Mouse (Mus musculus) spleen, postnatal 36 days (tissue): ENCODE measurements around the gene Slamf9.

Experiments used
- DNase-seq, 2 experiments: peaks; one replicate each; pipeline ENCODE4 v3.0.0; 2022; ENCODE audit warnings: low spot score in 2 of 2, mixed read lengths in 1 of 2

The Slamf9 gene

GRCm38 (mm10) chr1:172462534-172462933 is 12.6 kb upstream of the Slamf9 start:
- DNase-seq: no peak

DNA sequence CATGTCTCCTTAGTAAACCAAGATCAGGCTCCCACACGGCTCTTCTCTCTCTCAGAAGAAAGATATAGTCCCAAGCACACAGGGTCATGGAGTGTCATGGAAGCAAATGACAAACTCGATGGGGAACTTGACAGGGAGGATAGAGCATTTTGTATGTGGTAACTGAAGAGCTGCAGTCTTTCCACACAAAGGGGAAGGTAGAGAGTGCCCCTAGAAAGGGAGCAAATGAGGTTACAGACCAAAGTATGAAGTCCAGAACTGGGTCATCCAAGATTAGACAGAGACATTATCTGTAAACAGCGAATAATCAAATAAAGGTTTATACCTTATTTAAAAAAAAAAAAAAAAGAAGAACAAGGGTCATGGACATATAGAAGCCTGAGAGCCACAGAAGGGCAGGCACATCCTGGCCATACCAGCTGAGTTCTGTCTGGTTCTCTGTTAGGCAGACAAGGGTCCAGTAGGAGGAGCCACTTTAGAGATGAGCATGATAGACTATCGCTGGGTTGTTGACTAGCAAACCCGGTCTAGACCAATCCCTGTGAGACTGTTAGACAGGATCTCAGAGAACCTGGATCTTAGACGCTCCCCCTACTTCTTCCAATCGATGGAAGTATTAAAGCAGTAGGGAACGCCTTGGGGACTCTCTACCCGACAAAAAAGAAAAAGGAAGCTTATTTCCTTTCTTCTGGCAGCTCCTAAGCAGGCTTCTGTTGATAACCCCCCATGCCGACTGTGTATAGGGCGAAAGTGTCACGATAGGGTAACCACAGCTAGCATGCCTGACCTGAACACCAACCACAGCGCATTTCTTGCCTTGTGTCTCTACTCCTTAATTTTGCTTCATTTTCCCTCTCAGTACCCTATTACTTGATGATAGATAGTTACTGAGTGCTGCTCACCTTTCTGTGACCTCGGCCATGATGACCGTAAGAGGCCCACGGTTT is 11.5 kb upstream of the Slamf9 start:
- DNase-seq: no peak

GRCm38 (mm10) chr1:172468301-172468877 is 6.8 kb upstream of the Slamf9 start:
- DNase-seq: no peak

GRCm38 (mm10) chr1:172469373-172469772 is 5.8 kb upstream of the Slamf9 start:
- DNase-seq: no peak

GRCm38 (mm10) chr1:172469810-172470448 is 5.2 kb upstream of the Slamf9 start:
- DNase-seq: no peak

DNA sequence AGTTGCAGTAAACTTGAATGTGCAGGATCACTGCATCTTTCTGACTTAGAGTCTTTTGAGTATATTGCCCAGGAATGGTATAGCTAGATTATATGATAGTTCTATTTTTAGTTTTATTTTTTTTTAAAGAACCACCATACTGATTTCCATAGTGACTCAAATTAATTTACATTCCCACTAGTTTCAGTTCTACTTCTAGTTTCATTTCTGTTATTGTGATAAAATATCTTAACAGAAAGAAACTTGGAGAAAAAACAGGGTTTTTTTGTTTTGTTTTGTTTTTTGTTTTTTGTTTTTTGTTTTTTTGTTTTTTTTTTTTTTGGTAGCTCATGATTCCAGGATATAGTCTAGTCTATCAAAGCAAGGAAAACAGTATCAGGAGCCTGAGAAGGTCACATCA is 2.2 kb upstream of the Slamf9 start:
- DNase-seq: no peak

DNA sequence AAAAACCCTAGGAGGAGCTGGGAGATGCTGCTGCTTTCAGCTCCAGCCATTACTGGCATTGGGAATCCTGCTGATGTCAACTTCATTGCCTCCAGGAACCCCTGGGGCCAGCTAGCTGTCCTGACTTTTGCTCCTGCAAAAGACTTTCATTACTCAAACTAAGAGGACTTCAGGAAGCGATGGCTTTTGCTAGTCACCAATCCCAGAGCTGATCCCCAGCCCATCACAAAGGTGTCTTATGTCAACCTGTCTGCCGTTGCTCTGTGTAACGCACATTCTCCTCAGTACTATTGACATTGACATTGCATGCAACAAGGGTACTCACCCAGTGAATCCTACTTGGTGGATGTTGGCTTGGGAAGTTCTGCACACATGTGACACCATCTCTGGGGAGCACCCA is 962 bp upstream of the Slamf9 start:
- no peak for DNase-seq

DNA sequence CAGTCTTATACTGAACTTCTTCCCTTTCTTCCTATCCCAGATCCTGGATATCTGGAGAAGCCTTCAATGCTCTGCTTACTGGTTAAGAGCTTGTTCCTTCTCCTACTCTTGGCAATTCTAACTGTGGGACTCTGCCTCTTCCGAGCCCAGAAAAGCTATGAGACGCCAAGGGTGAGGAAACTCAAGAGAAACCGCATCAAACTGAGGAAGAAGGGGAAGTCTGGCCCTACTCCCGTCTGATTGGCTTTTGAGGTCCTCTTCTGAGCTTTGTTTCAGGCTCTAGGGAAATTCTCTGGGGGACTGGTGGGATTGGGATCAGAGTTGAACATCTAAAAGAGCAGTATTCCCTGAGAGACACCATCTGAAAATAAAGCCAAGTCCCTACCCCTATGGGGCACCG is 2.9 kb downstream of the Slamf9 start:
- no peak for DNase-seq

DNA sequence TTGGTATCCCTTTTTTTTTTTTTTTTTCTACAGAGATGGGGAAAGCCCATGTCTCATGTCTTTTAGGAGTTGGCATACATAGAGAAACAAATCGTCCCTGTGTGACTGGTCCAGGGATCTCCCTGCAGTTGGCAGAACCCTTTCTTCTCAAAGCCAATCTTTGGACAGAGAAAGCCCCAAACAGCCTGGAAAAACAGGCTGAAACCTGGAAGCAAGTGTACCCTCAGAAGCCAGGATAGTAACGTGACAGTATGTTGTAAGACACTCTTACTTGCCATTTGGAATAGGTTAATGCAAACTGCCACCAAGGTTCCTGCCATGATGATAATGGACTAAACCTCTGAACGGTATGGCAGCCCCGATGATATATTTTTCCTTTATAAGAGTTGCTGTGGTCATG is 5.2 kb downstream of the Slamf9 start:
- DNase-seq: no peak

DNA sequence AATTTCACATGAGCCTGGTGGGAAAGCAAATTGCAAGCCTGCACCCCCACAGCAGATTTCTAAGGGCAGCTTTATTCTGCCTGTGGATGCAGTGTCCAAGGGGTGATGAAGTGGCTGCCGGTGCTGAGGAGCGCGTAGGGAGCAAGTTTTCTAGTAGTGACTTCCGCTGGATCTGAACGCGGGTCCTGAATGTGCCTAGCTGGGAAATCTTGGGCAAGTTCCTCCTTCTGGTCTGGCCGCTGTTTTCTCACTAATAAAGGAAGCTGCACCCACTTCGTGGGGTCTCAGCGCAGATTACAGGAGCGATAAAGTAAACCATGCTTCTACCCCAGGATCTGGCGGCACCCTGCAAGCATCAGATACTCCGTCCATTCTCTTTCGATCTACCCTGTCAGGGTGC is 6.0 kb downstream of the Slamf9 start:
- DNase-seq: no peak

- DNase-seq: peak; percentile 92 to 94
These were observed 6.6 kb downstream of the Slamf9 start, which contains the start of gene Igsf9 for GRCm38 (mm10) chr1:172481540-172482280. Gene Igsf9 (plus strand): TSS chr1:172481788.

DNA sequence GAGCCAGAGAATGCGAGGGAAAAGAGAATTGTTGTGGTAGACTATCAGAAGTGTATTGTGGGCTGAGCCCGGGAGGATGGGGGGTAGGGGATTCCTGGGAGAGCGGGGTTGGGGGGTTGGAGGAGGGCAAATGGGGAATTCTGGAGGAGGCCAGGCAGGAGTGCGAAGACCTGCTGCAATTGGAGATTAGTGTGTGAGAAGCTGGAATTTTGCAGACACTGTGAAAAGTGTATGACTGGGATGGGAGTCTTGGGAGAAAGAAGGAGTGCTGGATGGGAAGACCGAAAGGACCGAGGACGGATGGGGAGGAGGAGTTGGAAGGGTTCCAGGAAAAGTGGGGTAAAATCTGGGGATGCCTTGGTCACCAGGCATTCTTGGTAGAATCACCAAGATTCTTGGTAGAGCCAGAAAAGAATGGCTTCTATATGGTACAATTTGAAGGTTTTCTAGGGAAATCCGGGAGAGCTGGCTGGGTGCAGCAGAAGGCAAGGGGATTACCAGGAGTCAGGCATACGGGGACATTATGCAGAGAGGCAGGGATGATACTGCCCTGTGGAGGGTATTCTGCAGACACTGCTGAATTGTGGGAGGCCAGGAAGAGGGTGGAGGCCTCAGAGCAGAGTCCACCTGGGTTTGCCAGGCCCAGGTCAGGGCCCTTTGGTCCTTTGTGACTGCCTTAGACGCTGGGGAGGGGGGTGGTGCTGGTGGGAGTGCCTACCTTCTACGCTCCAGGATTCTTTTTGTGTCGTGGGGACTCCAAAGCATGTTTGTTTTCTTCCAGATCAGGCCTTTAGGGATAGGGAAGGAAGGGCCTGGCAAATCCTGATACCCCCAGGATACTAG is 7.6 kb downstream of the Slamf9 start:
- no peak for DNase-seq

DNA sequence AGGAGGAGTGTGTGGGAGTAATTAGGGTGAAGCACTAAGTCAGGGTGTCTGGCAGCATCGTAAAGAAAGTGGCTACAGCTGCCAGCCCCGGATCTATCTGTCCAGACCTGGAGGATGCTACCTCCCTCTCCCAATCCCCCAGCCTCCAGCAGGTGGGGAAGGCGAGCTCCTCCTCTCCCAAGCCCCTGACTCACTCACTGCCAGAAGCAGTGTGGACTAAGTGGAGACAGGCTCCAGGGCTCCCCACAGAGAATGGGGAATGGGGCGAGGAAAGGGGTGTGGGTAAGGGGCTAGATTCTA is 8.2 kb downstream of the Slamf9 start:
- DNase-seq: no peak

DNA sequence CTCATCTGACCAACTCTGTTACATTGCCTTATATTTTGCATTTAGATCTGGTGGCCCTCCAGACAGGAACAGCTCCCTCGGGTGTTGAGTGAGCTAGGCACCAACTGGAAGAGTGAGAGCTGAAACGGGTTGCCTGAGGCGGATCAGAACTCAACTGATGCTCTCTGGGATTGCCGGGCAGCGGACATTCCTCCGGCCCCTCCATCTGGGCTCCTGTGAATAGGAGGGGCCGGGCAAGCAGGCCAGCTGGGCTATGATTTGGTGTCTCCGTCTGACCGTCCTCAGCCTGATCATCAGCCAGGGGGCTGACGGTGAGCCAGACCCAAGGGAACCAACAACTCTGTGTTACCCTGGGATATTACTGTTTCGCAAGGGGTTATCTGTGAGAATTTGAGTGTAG is 9.1 kb downstream of the Slamf9 start:
- DNase-seq: no peak

DNA sequence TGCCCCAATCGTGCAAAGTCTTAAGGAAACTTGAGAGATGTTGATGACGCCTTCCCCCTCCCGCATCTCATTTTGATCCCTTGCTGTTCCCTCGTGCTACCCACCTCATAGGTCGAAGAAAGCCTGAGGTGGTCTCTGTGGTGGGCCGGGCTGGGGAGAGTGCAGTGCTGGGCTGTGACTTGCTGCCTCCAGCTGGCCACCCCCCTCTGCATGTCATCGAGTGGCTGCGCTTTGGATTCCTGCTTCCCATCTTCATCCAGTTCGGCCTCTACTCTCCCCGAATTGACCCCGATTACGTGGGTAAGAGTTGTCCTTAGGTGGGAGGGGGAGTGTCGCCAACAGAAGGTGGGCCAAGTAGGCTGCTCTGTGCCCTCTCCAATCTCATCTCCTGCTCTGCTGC is 9.5 kb downstream of the Slamf9 start:
- no peak for DNase-seq

GRCm38 (mm10) chr1:172485821-172486220 is 10.7 kb downstream of the Slamf9 start:
- no peak for DNase-seq

DNA sequence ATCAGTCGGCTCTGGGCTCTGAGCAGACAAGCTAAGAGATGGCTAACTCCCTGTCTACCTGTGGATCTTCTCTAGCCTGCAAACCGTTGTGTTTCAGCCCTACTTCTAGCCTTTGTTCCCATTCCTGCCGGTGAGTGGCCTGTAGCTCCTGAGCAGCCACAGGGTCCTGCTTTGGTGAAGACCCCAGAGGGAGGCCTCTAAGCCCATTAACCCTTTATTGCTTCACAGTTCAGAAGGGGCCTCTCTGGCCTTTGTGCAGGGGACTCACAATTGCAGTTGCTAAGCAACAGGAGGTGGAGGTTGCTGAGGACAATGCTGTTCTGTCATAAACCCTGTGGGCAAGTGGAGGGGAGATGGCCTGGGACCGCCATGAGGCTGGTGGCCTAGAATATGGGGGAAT is 11.1 kb downstream of the Slamf9 start:
- DNase-seq: no peak

DNA sequence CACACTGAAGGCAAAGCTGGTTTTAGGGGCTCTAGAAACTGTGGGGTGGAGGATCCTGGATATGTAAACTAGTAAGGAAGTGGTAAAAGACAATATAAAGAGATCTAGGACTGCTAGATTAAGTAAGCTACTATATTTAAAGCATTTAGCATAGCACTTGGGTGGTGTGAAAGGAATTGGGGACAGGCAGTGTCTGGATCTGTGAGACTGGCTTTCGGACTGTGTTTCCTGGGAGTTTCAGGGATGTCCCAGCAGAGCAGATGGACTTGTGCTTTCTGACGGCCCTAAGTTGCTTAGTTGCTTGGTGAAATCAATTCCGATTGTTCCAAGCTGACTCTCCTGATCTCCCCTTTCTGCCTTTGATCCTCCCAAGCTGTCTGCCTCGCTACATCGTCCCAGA is 11.5 kb downstream of the Slamf9 start:
- DNase-seq: no peak

GRCm38 (mm10) chr1:172487859-172488258 is 12.7 kb downstream of the Slamf9 start:
- DNase-seq: no peak

DNA sequence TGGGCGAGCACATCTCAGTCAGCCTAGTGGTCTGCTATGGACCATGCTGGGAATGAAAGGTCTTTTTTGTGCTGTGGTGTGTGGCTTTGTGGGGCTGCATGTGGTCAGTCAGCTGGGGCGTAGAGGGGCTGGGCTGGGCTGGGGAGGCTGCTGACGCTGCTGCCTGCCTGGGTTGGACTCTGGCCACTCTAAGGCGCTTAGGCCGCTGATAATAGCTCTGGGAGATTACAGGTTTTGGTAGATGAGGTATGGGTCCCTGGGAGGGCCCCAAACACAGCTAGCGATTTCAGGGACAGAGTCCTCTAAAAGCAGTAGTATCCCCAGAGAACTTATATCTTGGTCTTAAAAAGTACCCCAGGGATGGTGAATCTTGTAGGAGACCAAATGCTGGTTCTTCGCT is 13.7 kb downstream of the Slamf9 start:
- DNase-seq: no peak

DNA sequence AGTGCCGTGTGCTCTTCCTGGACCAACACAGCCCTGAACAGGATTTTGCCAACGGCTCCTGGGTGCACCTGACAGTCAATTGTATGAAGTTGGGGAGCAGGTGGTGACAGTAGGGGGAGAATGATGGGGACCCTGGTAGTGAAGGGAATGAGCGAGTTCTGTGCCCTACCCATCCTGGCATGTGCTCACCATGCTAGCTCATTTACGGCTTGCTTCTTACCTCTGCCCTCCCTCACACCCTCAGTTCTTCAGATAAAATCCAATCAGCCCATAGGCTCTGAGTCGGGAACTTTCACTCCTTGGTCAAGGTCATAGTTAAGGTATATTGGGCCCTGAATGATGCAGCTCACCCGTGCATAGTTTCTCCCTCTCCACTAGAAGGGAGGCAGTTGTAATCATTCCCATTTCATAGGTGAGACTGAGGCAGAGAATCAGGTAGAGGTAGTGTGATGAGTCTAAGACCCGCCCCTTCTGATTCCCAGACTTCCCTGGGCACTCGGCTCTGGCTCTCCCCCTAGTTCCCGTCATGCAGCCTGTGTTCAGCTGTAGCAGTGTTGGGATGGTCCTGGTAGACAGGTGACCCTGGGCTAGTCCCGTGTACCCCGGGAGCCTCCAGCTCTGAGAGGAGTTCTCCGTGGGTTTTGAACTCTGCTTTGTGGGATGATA is 14.6 kb downstream of the Slamf9 start:
- DNase-seq: no peak
